ENCODE assay signal across 9 mouse cellular contexts in genomic region chr13:42711510-42711909, GRCm38 (mm10). TPM values are rescaled to one million over a fixed set of nuclear protein-coding genes. Genes with fewer than 3 reads are reported as not detected.
A peak's percentile ranks its signal among the peaks of the same experiment; 100 is the strongest.
DNase-seq lines count a peak whose midpoint lies in the region; ATAC-seq and TF ChIP-seq lines count a peak whose summit lies in the region.
"Had no signal": no experiment of that assay in that cellular context is flagged by ENCODE, and none has a peak within 500 bp of the region (broad histone marks: within the 10 kb centered on the region; RNA-seq: fewer than 3 reads in every experiment).

No protein-coding gene starts in this region.

- H3K27ac ChIP-seq in lung, embryonic 14.5 days (ENCODE audit: low read depth): no peak overlapping the region
- no peak overlapping the region for H3K27ac ChIP-seq in hindbrain, postnatal 0 days
- H3K27ac ChIP-seq in thymus, adult 2 months (ENCODE audit: control insufficient read depth, insufficient read depth, low read length): no peak overlapping the region
- H3K27ac ChIP-seq: heart, embryonic 13.5 days had no signal

- H3K9me3 ChIP-seq in lung, embryonic 14.5 days (ENCODE audit: low read depth, low read length): no peaks in the 10 kb centered on the region
- no peaks in the 10 kb centered on the region for H3K9me3 ChIP-seq in hindbrain, postnatal 0 days (ENCODE audit: low read length)
- H3K9me3 ChIP-seq: heart, embryonic 13.5 days had no signal

- H3K79me2 ChIP-seq in myocyte (ENCODE audit: control insufficient read depth, insufficient read depth): no peaks in the 10 kb centered on the region

- ATAC-seq in lung, embryonic 14.5 days (ENCODE audit: insufficient read depth): no peak
- no peak for ATAC-seq in hindbrain, postnatal 0 days
- no peak for ATAC-seq in monocyte, adult 5-6 weeks (replicated peaks; ENCODE audit: insufficient number of reproducible peaks, low FRiP score, low TSS enrichment, poor library complexity, severe bottlenecking)
- ATAC-seq in erythroblast, adult 5-6 weeks (replicated peaks; ENCODE audit: low FRiP score, poor library complexity, severe bottlenecking): no peak

- H3K36me3 ChIP-seq in lung, embryonic 14.5 days (ENCODE audit: insufficient read depth): no peaks in the 10 kb centered on the region
- H3K36me3 ChIP-seq in hindbrain, postnatal 0 days (ENCODE audit: insufficient read depth, low read length): no peaks in the 10 kb centered on the region
- no peaks in the 10 kb centered on the region for H3K36me3 ChIP-seq in myocyte (ENCODE audit: control insufficient read depth, insufficient read depth)
- no peaks in the 10 kb centered on the region for H3K36me3 ChIP-seq in thymus, adult 2 months (ENCODE audit: control insufficient read depth, insufficient read depth, low read length)
- H3K36me3 ChIP-seq: heart, embryonic 13.5 days had no signal

- no peak for TF ChIP-seq CTCF in lung, embryonic 14.5 days (IDR thresholded peaks at IDR 0.05; ENCODE audit: low read depth)
- no peak for TF ChIP-seq CTCF in lung, adult 2 months (IDR thresholded peaks at IDR 0.05; ENCODE audit: insufficient read depth, low read length)
- TF ChIP-seq CTCF in hindbrain, postnatal 0 days (IDR thresholded peaks at IDR 0.05; ENCODE audit: low read depth): no peak
- no peak for TF ChIP-seq CTCF in thymus, adult 2 months (IDR thresholded peaks at IDR 0.05; ENCODE audit: borderline replicate concordance, control insufficient read depth, extremely low read depth, insufficient read depth, low read length, poor library complexity)

- no peak for TF ChIP-seq POLR2A in lung, adult 2 months (IDR thresholded peaks at IDR 0.05; ENCODE audit: borderline replicate concordance, extremely low read depth, low read depth, low read length)
- no peak for TF ChIP-seq POLR2A in myocyte (IDR thresholded peaks at IDR 0.05; ENCODE audit: insufficient read length, low read depth)
- no peak for TF ChIP-seq POLR2A in thymus, adult 2 months (IDR thresholded peaks at IDR 0.05; ENCODE audit: control insufficient read depth, extremely low read depth, insufficient read depth, low read length, poor library complexity)

- DNase-seq in lung, embryonic 14.5 days: peak; percentile 87
- no peak for DNase-seq in lung, adult 2 months
- DNase-seq in c-Kit-positive CD71-positive TER-119-negative erythroid progenitor cells, embryonic 14.5 days (ENCODE audit: low read depth): peak; percentile 2
- peak; percentile 36 for DNase-seq in hindbrain, postnatal 0 days (ENCODE audit: low spot score)
- no peak for DNase-seq in thymus, adult 2 months

- no peak overlapping the region for H3K9ac ChIP-seq in lung, embryonic 14.5 days
- H3K9ac ChIP-seq in hindbrain, postnatal 0 days (replicated peaks; ENCODE audit: low read length): no peak overlapping the region
- H3K9ac ChIP-seq: heart, embryonic 13.5 days had no signal

- no peak overlapping the region for H3K4me2 ChIP-seq in lung, embryonic 14.5 days
- peak overlapping the region; percentile 68; the same call in 1 of the 2 replicates for H3K4me2 ChIP-seq in hindbrain, postnatal 0 days (ENCODE audit: low read depth, low read length)
- H3K4me2 ChIP-seq in myocyte (ENCODE audit: low read depth): no peak overlapping the region
- H3K4me2 ChIP-seq: heart, embryonic 13.5 days had no signal

- WGBS in lung, embryonic 14.5 days: 25% methylated on average over 2 of the region's 2 CpGs
- WGBS in lung, adult 2 months: 26% methylated on average over 2 of the region's 2 CpGs
- 32% methylated on average over 2 of the region's 2 CpGs for WGBS in hindbrain, postnatal 0 days
- WGBS in thymus, adult 2 months: 49% methylated on average over 2 of the region's 2 CpGs

- H3ac ChIP-seq in myocyte (ENCODE audit: control insufficient read depth, insufficient read length): no peak overlapping the region

- no peaks in the 10 kb centered on the region for H3K4me1 ChIP-seq in lung, embryonic 14.5 days (ENCODE audit: insufficient read depth)
- no peaks in the 10 kb centered on the region; the same call in 1 of the 2 replicates for H3K4me1 ChIP-seq in lung, adult 2 months (ENCODE audit: control insufficient read depth, insufficient read depth, low read length)
- 0 out of 2 replicates have a peak, but pooled peaks cover 3% of the 10 kb centered on the region for H3K4me1 ChIP-seq in hindbrain, postnatal 0 days (ENCODE audit: insufficient read depth, low read length)
- no peaks in the 10 kb centered on the region for H3K4me1 ChIP-seq in thymus, adult 2 months (replicated peaks; ENCODE audit: control insufficient read depth, insufficient read depth, low read length)

- peaks cover 34% of the 10 kb centered on the region for H3K27me3 ChIP-seq in lung, embryonic 14.5 days (ENCODE audit: insufficient read depth, low read length)
- no peaks in the 10 kb centered on the region for H3K27me3 ChIP-seq in hindbrain, postnatal 0 days (ENCODE audit: insufficient read depth, low read length)
- no peaks in the 10 kb centered on the region for H3K27me3 ChIP-seq in myocyte (ENCODE audit: control insufficient read depth, insufficient read depth, insufficient read length)
- no peaks in the 10 kb centered on the region; the same call in 1 of the 2 replicates for H3K27me3 ChIP-seq in thymus, adult 2 months (ENCODE audit: control insufficient read depth, insufficient read depth, low read length)

- no peak overlapping the region for H3K4me3 ChIP-seq in lung, embryonic 14.5 days (ENCODE audit: low read depth, low read length)
- no peak overlapping the region for H3K4me3 ChIP-seq in lung, adult 2 months (replicated peaks; ENCODE audit: extremely low read depth, low read depth, low read length)
- no peak overlapping the region for H3K4me3 ChIP-seq in hindbrain, postnatal 0 days (ENCODE audit: low read length)
- H3K4me3 ChIP-seq in myocyte: no peak overlapping the region
- H3K4me3 ChIP-seq in thymus, adult 2 months (ENCODE audit: control insufficient read depth, insufficient read depth, low read length): no peak overlapping the region
- H3K4me3 ChIP-seq: heart, embryonic 13.5 days had no signal

TF ChIP-seq in myocyte, 11 proteins besides CTCF, POLR2A, EP300 and RAD21:
- TF ChIP-seq MYOD1 (IDR thresholded peaks at IDR 0.05; ENCODE audit: control insufficient read depth in 1 of 3, insufficient read length in 2 of 3, low read depth in 2 of 3) (no peak), TCF3 (IDR thresholded peaks at IDR 0.05; ENCODE audit: insufficient read length, low read depth) (no peak), USF1 (IDR thresholded peaks at IDR 0.05; ENCODE audit: low read depth) (no peak), REST (IDR thresholded peaks at IDR 0.05; ENCODE audit: insufficient read depth, insufficient read length) (peak; percentile 89), MAX (IDR thresholded peaks at IDR 0.05; ENCODE audit: low read depth) (peak; percentile 10), CEBPB (IDR thresholded peaks at IDR 0.05; ENCODE audit: insufficient read depth, poor library complexity, severe bottlenecking) (no peak), TCF12 (IDR thresholded peaks at IDR 0.05; ENCODE audit: insufficient read depth, poor library complexity, severe bottlenecking) (no peak), E2F4 (IDR thresholded peaks at IDR 0.05; ENCODE audit: insufficient read depth) (no peak), SRF (IDR thresholded peaks at IDR 0.05; ENCODE audit: control insufficient read depth, insufficient read length, low read depth) (no peak), MYOG (IDR thresholded peaks at IDR 0.05; ENCODE audit: control insufficient read depth in 1 of 3, insufficient read depth in 1 of 3, insufficient read length in 2 of 3, low read depth in 2 of 3) (no peak), POLR2AphosphoS2 (IDR thresholded peaks at IDR 0.05; ENCODE audit: insufficient read length, low read depth) (no peak)

RNA-seq across cellular contexts. Expression of gene Phactr1, which starts 31.1 kb away (rescaled TPM):
- polyA plus RNA-seq in lung, embryonic 14.5 days (2014; fragmentation: Nextera tagmentation; extraction: Ambion mirVana): 4.2 and 5.2 TPM in 2 replicates
- 23.9 and 40.7 TPM in 2 replicates for polyA plus RNA-seq in lung, adult 2 months (2012; rRNA removed)
- 39.0 and 46.6 TPM in 2 replicates for total RNA-seq in hindbrain, postnatal 0 days (2014; rRNA removed)
- polyA plus RNA-seq in hindbrain, postnatal 0 days (2015; fragmentation: Nextera tagmentation; extraction: Ambion mirVana): 55.4 and 56.7 TPM in 2 replicates
- not detected for polyA plus RNA-seq in myocyte (2012; fragmentation: generic; extraction: Trizol)
- not detected in 3 replicates for total RNA-seq in monocyte, adult 5-6 weeks (2017)
- 1.5 TPM in 1 of 2 replicates, not detected in the other for total RNA-seq in erythroblast, adult 5-6 weeks (2015; ENCODE audit: low replicate concordance)
- 1.3 TPM in 1 of 2 replicates, not detected in the other for total RNA-seq in erythroblast, adult 5-6 weeks (2017; ENCODE audit: low replicate concordance)
- polyA plus RNA-seq in thymus, adult 2 months (2012; rRNA removed): 0.62 and 0.82 TPM in 2 replicates

Comparison
In these comparisons a context has a peak if more than half of its experiments do, and no peak if none do; other contexts are left out.
1. DNase-seq: peak in lung, embryonic 14.5 days (single experiment), c-Kit-positive CD71-positive TER-119-negative erythroid progenitor cells, embryonic 14.5 days (single experiment) and hindbrain, postnatal 0 days (single experiment); none in lung, adult 2 months (single experiment) and thymus, adult 2 months (single experiment).